Mouse (Mus musculus): ENCODE measurements around the gene Hist1h2ak.

- TF ChIP-seq CTCF (IDR thresholded peaks at IDR 0.05), result no peak
- no peak for TF ChIP-seq EP300 (IDR thresholded peaks at IDR 0.05)
Measured at GRCm38 (mm10) chr13:21718381-21719080, 35.1 kb downstream of the Hist1h2ak start.

Measured in lung, postnatal 0 days (tissue).